Mouse (Mus musculus): ENCODE data around the gene Dmd.
A peak's percentile ranks its signal among the peaks of the same experiment; 100 is the strongest.

Dmd gene

DNA sequence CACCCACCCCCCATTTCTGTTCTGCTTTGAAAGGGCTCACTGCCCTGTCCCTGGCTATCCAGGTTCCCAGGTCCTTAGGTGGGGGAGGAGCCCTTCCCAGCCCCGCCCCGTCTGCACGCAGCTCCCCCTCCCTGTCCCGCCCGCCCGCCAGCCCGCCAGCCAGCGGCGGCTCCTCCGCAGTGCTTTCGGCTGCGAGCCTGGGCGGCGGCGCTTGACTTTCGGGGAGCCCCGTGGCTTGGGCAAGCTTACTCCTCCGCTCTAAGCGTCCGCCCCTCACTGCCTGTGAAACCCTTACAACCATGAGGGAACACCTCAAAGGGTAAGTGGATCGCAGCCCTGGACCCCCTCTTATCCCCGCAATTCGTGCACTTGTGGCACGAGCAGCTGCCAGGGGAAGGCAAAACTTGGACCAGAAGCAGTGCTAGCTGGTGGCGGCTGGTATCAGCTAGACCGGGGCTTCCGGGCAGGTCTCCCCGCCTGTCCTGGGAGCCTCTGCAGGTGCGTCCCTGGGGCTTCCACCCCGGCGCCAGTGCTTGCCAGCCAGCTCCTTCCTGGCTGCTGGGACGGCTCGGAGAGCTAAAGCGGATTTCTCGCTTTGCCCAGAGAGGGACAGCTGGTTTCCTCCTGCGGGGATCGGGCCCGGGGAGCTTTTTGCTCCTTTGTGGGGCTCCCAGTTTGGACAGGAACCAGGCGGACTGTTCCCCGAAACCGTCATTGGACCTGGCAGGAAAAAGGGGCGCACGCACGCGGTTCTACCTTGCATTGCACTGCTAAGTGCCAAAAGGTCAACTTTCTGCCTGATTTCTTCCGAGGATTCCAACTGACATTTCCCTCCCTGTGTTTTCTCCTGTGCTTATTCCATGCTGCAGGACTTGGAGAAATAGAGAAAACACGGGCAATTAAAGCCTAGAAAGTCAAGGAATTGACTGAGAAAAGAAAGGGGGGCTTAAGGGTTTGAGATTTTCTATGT lies 2099.8 kb downstream of the Dmd start:
- peak; percentile 71 for ATAC-seq (ENCODE audit: low TSS enrichment)

DNA sequence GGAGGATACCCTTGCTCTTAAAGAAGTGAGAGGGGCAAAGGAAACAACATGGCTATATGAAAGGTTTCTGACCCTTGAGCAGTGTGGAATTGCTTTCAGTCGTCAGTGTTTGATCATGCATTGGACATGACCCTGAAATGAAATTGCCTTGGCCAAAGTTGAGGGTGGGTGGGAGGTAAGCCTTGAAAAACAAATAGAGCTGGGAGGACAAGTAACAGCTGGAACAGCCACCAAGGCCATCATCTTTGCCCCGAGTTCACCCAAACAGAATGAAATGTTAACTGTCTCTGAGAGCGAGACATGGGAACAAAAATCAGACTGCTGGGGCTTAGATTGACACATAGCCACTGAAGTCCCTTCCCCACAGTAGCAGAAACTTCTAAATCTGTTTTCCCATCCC lies 2100.9 kb downstream of the Dmd start:
- no peak for ATAC-seq (ENCODE audit: low TSS enrichment)

DNA sequence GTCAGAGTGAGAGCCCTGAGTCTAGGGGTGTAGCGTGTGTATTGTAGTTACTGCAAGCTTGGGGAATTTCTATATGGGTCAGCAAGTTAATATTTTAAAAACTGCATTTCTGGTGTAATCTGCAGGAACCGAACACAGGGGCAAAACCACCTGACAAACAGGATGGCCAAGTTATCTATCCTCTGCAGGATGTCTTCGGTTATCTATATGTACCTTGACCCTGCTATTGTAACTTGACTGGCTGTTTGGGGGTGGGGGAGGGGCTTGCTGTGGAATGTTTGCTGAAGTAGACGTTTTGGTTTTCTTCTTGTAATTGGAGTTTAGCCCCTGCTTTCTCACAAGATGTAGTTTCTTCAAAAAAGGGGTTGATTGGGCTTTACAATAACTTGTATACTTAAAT lies 2124.9 kb downstream of the Dmd start:
- no peak for ATAC-seq (ENCODE audit: low TSS enrichment)

DNA sequence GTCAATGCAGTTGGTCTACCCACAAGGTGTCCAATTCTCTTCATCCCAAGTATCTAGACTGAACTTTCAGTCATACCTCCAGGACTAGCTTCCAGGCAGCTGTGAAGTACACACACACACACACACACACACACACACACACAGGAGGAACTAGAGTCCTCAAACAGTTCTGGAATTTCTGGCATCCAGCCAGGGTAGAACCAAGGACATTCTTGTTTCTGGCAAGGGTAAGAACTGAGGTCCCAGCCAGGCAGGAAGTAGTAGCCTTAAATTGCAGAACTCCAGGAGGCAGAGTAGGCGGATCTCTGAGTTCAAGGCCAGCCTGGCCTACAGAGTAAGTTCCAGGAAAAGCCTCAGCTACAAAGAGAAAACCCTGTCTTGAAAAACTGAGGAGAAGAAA lies 2128.2 kb downstream of the Dmd start:
- no peak for ATAC-seq (ENCODE audit: low TSS enrichment)

DNA sequence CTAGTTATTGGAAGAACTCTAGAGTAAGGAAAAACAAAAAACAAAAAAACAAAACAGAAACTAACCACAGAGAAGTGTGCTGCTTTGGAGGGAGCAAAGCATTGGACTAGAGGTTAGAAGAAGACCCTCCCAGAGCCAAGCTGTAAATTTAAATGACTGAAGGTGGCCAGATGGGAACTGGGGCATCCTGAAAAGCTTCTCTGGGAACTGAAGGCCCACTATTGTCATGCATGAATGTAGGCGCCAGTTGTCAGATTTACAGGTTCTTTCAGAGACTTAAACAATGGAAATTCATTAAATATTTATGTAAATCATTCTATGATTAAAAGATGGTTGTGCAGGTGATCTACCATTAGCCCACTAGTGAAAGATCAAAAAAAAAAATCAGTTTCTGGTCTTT lies 2128.9 kb downstream of the Dmd start:
- ATAC-seq (ENCODE audit: low TSS enrichment) = no peak

DNA sequence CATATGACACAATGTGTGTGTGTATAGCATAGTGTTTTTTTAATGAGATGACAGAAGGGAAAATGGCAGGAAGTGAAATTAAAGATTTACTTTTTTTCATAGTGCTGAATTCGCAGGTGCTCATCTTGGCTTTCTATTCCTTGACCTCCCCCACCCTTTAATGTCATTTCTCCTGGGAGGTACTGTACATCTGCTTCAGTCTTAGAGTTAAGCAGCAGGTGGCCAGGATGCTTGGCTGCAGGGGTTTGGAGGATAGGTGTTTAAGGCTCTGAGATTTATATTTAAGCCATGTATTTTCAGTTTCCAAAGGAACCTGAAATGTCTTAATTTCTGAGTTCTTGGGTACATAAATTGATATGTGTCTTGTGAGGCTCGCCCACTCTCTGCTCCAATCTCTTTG lies 2130.5 kb downstream of the Dmd start:
- ATAC-seq (ENCODE audit: low TSS enrichment) = no peak

DNA sequence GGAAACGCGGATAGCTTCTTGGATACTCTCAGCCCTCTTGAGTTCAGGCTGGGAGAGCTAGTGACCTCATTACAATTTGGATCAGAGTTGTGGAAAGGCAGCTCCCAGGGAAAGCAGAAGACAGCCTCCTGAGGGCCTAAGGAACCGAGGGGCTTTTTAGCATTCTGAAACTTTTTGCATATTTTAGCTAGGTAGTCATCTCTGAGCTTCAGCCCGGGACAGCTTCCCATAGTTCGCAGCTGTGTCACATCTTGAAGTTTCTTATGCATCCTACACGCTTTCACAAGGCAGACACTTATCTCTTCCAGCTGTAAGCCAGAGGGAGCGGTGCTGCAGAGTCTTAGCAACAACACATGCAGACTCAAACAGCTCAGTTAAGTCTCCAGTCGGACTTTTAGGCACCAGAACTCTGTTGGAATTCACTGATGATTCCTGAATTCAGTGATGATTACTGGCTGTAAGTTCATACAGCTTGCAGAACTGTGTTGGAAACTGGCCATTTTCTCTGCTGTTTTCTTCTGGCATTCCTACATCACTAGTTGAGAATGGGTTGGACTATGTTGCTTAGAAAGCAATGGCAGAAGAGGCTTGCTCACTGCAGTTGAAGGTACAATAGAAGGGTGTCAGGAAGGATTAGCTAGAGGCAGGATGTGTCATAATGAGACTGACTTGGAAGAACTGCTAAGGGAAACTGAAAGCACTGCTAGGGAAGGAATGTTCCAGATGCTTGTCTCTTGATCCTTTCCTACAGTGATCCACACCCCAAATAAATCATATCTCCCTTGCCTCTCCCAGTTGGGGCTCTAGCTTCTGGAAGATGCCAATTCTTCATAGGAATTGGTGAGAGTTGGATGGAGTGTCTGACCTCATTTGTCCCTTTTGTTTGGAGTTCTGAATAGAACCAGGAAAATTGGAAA lies 2135.8 kb downstream of the Dmd start:
- peak; percentile 89 for ATAC-seq (ENCODE audit: low TSS enrichment)

DNA sequence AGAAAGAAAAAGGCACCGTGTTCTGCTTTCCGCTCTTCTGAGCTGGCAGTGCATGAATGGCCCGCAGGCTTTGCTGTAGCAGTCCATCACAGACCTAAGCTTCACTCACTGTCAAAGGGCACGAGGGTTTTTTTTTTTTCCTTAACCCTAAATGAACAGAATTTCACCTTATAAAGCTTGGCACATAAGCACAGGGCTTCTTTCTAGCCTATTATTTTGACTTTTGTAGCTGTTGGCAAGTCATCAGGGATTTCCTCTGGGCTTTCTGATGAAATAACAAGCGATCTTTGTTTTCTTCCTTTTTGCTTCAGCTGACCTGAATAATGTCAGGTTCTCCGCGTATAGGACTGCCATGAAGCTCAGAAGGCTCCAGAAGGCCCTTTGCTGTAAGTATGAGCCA lies 2140.8 kb downstream of the Dmd start:
- no peak for ATAC-seq (ENCODE audit: low TSS enrichment)

DNA sequence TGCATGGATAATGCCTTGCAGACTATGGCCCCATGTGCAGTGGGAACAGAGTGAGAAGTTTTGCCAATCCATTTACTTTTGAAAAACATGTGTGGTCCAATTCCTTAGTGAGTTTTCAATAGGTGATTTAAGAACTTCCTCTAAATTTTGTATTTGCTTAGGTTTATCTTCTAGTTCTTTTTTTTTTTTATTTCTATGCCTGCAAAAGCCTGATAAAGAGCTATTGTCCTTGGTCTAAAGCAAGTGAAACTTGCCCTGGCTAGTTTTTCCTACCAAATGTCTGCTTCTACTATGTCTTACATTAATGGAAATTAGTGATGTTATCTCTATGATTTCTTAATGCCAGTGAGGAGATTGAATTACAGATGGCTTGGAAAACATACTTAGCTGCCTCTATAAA lies 2144.7 kb downstream of the Dmd start:
- ATAC-seq (ENCODE audit: low TSS enrichment) = no peak

DNA sequence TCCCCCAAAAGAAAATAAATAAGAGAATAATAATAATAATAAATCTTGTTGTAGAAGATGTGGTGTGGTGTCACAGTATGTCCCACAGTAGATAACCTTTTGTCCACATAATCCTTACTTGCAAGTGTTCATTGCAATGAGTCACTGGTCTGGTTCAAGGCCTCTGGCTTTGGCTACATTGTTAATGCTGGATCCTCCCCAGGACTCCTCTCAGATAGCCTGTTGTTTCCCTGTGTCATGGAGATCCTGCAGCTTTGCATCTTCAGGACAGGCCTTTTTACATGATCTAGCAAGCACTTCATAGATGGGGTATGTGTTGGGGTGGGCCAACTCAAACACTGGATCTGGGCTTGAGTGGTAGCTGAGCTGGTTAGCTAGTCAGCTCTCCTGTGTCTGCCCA lies 2150.0 kb downstream of the Dmd start:
- ATAC-seq (ENCODE audit: low TSS enrichment) = no peak

DNA sequence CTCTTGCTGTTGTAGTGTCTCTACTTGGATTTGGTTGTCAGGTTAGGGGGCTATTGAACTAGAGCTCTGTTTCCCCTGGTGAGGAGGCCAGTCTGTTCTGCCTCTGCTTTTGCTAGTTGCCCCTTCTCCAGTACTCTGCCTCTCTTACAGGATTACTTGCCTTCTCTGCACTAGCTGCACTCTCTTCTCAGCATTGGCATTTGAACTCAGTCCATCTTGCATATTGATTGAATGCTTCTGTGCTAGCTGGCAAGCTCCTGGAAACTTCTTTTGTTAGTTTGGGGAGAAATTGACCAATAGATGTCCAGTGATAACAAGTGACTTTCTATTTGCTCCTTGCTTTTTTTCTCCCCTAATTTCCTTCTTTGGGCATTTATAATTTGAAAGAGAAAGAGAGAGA lies 2163.7 kb downstream of the Dmd start:
- ATAC-seq (ENCODE audit: low TSS enrichment) = no peak

DNA sequence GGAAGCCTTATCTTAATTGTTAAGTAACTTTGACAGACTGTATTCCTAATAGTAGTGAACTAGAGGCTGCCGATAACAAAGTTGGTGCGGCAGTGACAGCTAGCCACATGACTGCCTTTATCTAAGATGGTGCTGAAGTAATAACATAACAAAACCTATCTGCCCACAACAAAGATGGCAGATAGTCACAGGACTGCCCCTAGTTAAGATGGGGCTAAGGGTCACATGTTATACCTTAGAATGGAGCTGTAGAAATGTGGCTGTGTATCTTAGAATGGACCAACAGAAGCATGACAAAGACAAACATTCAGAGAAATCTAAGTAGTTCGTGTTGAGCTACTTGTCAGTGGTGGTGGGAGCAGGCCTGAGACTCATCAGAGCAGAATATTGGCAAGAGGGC lies 2184.0 kb downstream of the Dmd start:
- ATAC-seq (ENCODE audit: low TSS enrichment) = no peak

DNA sequence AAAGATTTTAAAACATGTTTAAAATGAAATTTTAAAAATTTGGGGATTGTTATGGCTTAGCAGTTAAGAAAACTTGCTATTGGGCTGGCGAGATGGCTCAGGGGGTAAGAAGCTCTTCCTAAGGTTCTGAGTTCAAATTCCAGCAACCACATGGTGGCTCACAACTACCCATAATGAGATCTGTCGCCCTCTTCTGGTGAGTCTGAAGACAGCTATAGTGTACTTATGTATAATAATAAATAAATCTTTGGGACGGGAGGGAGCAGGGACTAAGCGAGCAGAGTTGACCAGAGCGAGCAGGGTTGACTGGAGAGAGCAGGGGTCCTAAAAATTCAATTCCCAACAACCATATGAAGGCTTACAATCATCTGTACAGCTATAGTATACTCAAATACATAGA lies 2188.6 kb downstream of the Dmd start:
- no peak for ATAC-seq (ENCODE audit: low TSS enrichment)

DNA sequence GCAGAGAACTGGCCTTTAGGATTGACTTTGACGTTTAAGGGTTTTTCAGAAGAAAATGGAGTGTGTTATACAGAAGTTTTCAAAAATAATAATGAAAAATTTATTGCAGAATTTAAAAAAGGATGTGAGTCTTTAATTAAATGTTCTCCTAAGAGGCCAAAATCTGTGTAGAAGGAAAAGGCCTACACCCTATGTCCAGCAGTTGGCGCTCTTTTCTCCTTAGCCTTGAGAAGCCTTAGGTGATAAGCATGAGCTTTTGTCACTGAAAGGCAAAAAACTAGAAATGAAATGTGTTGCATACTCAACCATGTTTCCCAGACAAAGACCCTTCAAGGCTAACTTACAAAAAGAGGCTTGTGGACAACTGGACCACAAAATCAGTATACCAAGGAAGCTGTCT lies 2222.6 kb downstream of the Dmd start:
- no peak for ATAC-seq (ENCODE audit: low TSS enrichment)

DNA sequence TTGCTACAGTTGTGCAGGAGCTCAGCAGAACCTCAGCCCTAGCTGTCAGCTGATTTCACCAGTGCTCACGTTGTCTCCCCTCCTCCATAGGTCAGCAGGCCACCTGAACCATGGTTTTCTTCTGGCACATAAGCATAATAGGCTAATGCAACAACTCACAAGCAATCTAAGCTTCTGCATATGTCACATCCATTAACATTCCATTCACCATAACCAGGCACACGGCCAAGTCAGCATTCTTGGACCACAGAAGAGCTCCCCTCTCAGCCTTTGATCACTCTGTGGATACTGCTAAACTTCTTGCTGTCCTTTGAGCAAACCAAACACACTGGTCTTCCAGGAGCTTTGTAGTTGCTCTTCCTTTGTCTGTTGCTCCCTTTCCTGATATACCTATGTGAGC lies 2238.9 kb downstream of the Dmd start:
- ATAC-seq (ENCODE audit: low TSS enrichment) = no peak

DNA sequence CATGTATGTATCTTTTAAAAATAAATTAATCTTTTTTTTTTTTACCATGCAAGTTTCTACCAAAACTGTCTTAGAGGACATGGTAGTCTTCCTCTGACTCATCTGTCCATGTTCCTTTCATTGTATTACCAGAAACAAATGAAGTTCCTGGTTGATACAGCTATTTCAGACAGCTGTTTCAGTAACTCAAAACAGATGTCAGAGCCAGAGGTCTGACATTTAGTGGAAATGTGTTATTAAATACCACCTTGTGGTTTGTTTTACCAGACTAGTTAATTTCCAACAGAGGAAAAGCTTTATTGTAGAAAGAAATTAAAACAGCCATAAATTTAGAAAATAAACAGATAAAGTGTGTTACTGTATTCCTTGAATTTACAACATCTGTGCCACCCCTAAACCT lies 2245.2 kb downstream of the Dmd start:
- ATAC-seq (ENCODE audit: low TSS enrichment) = no peak

DNA sequence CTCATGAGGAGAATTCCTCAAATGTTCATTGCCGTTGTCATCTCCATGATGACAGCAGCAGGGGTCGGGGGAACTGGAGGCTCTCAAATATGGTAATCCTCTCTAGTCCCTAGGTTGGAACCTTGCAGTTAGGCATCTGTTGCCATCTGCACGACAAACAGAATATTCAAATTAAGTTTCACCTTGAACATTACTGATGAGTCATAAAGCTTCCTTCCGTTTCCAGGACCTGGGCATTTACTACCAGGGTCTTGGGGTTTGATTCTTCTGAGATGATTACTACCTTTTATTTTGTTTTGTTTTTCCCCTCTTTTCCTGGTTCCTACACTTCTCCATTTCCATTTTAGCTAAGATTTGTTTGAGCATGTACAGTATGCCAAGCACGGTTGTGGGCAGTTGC lies 2249.0 kb downstream of the Dmd start:
- ATAC-seq (ENCODE audit: low TSS enrichment) = no peak

DNA sequence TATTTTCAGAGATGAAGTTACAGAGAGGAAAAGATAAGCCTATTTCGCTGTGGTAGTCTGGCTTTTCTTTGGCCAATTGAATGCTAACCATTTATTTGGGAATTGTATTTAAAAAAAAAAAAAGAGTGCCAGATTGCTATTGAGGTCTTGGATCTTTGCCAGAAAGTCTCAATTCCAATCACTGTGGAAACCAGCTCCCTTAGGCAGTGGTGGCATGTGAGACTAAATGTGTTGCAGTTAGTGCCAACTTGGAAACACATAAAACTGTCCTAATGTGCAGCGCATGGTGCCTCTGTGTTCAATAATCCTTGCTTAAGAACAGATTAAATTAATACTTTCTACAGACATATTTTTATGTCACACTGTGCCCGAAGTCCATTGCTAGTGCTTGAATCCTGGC lies 2250.7 kb downstream of the Dmd start:
- ATAC-seq (ENCODE audit: low TSS enrichment) = no peak

DNA sequence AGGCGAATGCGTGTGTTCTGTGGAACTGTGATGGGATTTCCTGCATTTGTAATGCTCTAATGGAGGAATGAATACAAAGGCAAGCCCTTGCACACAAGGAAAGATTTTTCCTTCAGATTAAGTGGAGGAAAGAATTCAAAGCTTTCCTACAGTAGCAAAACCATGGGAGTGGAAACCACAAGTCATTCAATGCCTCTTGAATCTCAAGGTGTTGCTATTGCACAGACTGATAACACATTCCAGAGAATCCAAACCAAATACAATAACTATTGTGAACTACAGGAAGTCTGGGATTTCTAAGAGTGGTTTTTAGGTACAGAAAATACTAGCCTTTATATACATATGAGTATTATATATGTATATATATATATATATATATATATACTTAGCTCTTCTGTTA lies 2258.3 kb downstream of the Dmd start:
- ATAC-seq (ENCODE audit: low TSS enrichment) = no peak

DNA sequence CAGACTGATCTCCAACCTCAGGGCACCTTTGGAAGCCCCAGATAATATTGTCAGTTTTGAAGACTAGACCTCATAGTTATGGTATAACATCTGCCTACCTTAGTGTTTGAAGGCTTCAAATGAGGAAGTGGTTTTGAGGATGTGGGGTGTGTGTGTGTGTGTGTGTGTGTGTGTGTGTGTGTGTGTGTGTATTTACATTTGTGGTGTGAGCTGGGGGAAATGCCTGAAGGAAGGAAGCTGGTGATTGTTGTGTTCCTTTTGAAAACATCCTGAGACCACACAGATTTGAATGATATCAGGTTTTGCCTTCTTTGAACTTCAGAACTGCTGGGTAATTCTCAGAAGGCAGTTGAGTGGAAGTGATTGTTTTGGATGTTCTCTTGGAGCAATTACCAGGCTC lies 2278.2 kb downstream of the Dmd start:
- ATAC-seq (ENCODE audit: low TSS enrichment) = no peak

DNA sequence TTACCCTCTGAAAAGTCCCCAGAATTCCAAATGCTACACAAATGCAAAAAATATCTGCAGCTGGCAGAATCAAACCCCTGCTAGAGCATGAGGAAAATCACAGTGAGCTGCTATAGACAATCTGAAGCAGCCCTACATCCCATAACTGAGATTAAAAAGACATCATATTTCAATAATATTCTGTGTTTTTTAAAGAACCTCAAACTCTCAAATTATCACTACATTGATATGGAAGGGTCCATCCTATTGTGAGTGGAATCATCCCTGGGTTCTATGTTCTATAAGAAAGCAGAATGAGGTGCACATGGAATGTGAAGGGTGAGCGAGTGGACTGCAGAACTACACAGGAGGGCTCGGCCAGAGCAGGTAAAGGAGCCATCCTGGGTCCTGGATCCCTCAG lies 2300.7 kb downstream of the Dmd start, which contains the start of gene Fthl17a:
Fthl17a (plus strand) TSS at position 301 of the 400 bp plus-strand sequence.
- ATAC-seq (ENCODE audit: low TSS enrichment) = no peak

Data from frontal cortex, adult (tissue).